Mouse (Mus musculus) midbrain, embryonic 14.5 days (tissue): ENCODE measurements around the gene Piezo1. TPM values are rescaled to one million over a fixed set of nuclear protein-coding genes. Genes with fewer than 3 reads are reported as not detected.

ENCODE experiments used
- ATAC-seq: fragments of 200-750 bp; cut with Nextera tagmentation; 2 replicates; pipeline ENCODE4 v1.8.0; 2017; ENCODE audit warnings: moderate number of reproducible peaks, moderate library complexity; ENCODE audit not compliant: low FRiP score, low TSS enrichment
- DNase-seq: peaks from one replicate; pipeline ENCODE4 v3.0.0-alpha.2; 2015
- H3K27ac ChIP-seq: fragments of 300-500 bp; sonication (generic); replicated peaks from 2 replicates; pipeline ENCODE4 v1.5.1; 2014; ENCODE audit warnings: mild to moderate bottlenecking, low read depth, low read length, moderate library complexity
- H3K27me3 ChIP-seq: fragments of 300-500 bp; sonication (generic); 2 replicates; pipeline ENCODE4 v1.6.1; 2014; ENCODE audit warnings: low read length, control low read depth, mixed read lengths; ENCODE audit not compliant: control insufficient read depth, insufficient read depth
- H3K36me3 ChIP-seq: fragments of 300-500 bp; sonication (generic); 2 replicates; pipeline ENCODE4 v1.6.1; 2014; ENCODE audit warnings: low read length, control low read depth; ENCODE audit not compliant: control insufficient read depth, insufficient read depth
- H3K4me1 ChIP-seq: fragments of 300-500 bp; sonication (generic); 2 replicates; pipeline ENCODE4 v1.6.1; 2014; ENCODE audit warnings: mild to moderate bottlenecking, antibody characterized with exemption, low read length, control low read depth; ENCODE audit not compliant: control insufficient read depth, insufficient read depth
- H3K4me2 ChIP-seq: fragments of 300-500 bp; sonication (generic); 2 replicates; pipeline ENCODE4 v1.6.1; 2014; ENCODE audit warnings: mild to moderate bottlenecking, low read length, moderate library complexity
- H3K4me3 ChIP-seq: fragments of 300-500 bp; sonication (generic); replicated peaks from 2 replicates; pipeline ENCODE4 v1.5.1; 2014; ENCODE audit warnings: low read depth, low read length
- H3K9ac ChIP-seq: fragments of 300-500 bp; sonication (generic); replicated peaks from 2 replicates; pipeline ENCODE4 v1.6.1; 2014; ENCODE audit warnings: mild to moderate bottlenecking, low read length, moderate library complexity
- H3K9me3 ChIP-seq: fragments of 300-500 bp; sonication (generic); 2 replicates; pipeline ENCODE4 v1.6.1; 2016; ENCODE audit warnings: low read length, control low read depth, mixed read lengths; ENCODE audit not compliant: control insufficient read depth
- WGBS: fragments of 180-500 bp; shearing (Covaris S2); extraction: QIAGEN DNeasy Blood & Tissue Kit; methylation state at CpG from one replicate; pipeline ENCODE4 v1.1.7; 2014; 5-methylcytosine and 5-hydroxymethylcytosine counted together
- polyA plus RNA-seq: library from polyadenylated mRNA; unstranded; fragments of >200 nt; fragmentation: Nextera tagmentation; extraction: Ambion mirVana; gene quantifications from 2 replicates; pipeline ENCODE4 v1.2.1, GENCODE M21; 2014

Piezo1 gene
- polyA plus RNA-seq, 1 experiment from 2014 or later: 4.6 TPM

GRCm38 (mm10) chr8:122556030-122557009 is 5.2 kb upstream of the Piezo1 start:
- ATAC-seq (no peak), DNase-seq (no peak)
- peaks cover under 1% of the 10 kb centered on the region; the same call in 1 of the 2 replicates for H3K4me1 ChIP-seq
- WGBS: 63% methylated on average over 12 of the region's 12 CpGs
- no peak overlapping the region for H3K27ac ChIP-seq
- no peak overlapping the region for H3K9ac ChIP-seq
- no peak overlapping the region for H3K4me2 ChIP-seq
- no peaks in the 10 kb centered on the region for H3K9me3 ChIP-seq
- peaks cover 6% of the 10 kb centered on the region for H3K27me3 ChIP-seq
- H3K36me3 ChIP-seq: no peaks in the 10 kb centered on the region
- H3K4me3 ChIP-seq: no peak overlapping the region

GRCm38 (mm10) chr8:122554786-122555185 is 3.7 kb upstream of the Piezo1 start:
- no peak for DNase-seq
- no peak overlapping the region for H3K4me3 ChIP-seq
- 81% methylated on average over 6 of the region's 6 CpGs for WGBS

DNA sequence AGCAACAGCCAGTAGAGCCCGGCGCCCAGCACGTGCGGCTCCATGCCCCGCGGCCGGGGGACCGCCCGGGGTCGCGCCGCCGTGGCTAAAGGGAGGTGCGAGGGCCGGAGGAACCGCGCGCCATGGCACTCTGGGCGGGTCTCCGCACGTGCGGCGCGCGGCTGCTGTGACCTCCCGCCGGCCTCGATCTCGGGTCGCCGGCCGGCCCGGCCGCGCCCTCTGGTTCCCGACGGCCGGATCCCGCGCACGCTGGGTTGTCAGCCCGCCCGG is 199 bp downstream of the Piezo1 start:
- H3K27ac ChIP-seq: no peak overlapping the region
- no peak for ATAC-seq

More at GRCm38 (mm10) chr8:122554786-122555185, 3.7 kb upstream of the Piezo1 start:
- Histone ChIP-seq H3K27me3 (peaks cover 21% of the 10 kb centered on the region), H3K36me3 (no peaks in the 10 kb centered on the region), H3K9ac (no peak overlapping the region), H3K4me2 (no peak overlapping the region), H3K4me1 (peaks cover 7% of the 10 kb centered on the region; the same call in 1 of the 2 replicates), H3K27ac (no peak overlapping the region), H3K9me3 (no peaks in the 10 kb centered on the region)
- ATAC-seq: no peak

GRCm38 (mm10) chr8:122550234-122550994 is 715 bp downstream of the Piezo1 start:
- H3K36me3 ChIP-seq: no peaks in the 10 kb centered on the region
- no peak overlapping the region for H3K27ac ChIP-seq
- peak overlapping the region; percentile 45 for H3K4me3 ChIP-seq
- H3K9ac ChIP-seq: peak overlapping the region; percentile 49
- ATAC-seq (no peak), DNase-seq (peak; percentile 62)
- peak overlapping the region; percentile 80 for H3K4me2 ChIP-seq
- peaks cover 7% of the 10 kb centered on the region; the same call in 1 of the 2 replicates for H3K4me1 ChIP-seq
- H3K27me3 ChIP-seq: peaks cover 26% of the 10 kb centered on the region
- 4% methylated on average over 50 of the region's 52 CpGs for WGBS
- no peaks in the 10 kb centered on the region for H3K9me3 ChIP-seq

More for the DNA sequence above, 199 bp downstream of the Piezo1 start:
- DNase-seq: no peak
- under 1% methylated on average over 43 of the region's 43 CpGs for WGBS
- H3K4me2 ChIP-seq: peak overlapping the region; percentile 80
- H3K9ac ChIP-seq: peak overlapping the region; percentile 49
- H3K4me3 ChIP-seq: peak overlapping the region; percentile 45
- H3K9me3 ChIP-seq: no peaks in the 10 kb centered on the region
- peaks cover 7% of the 10 kb centered on the region; the same call in 1 of the 2 replicates for H3K4me1 ChIP-seq
- no peaks in the 10 kb centered on the region for H3K36me3 ChIP-seq
- H3K27me3 ChIP-seq: peaks cover 26% of the 10 kb centered on the region

GRCm38 (mm10) chr8:122548891-122549439 is 2.2 kb downstream of the Piezo1 start:
- no peak for ATAC-seq
- H3K4me2 ChIP-seq: no peak overlapping the region
- 85% methylated on average over 3 of the region's 3 CpGs for WGBS

DNA sequence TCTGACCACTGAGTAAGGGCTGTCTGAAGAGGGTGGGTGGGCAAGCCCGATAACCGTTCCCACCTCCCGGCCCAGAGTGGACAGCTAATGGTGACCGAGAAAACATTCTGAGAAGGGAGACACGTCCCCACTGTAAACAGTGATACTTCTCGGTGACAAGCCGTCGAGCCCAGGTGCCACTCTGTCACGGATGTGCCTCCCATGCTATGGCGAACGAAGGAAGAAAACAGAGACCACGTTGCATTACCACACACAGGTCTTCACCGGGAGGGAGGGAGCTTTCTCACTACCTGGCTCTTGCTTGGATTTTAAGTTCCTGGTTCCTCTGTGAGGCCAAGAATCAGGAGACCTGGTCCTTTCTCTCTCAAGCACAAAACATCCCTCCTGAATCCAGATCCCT is 2.8 kb downstream of the Piezo1 start:
- ATAC-seq (no peak), DNase-seq (no peak)
- Histone ChIP-seq H3K36me3 (no peaks in the 10 kb centered on the region), H3K9ac (no peak overlapping the region), H3K27ac (no peak overlapping the region), H3K9me3 (no peaks in the 10 kb centered on the region), H3K4me2 (no peak overlapping the region), H3K4me1 (peaks cover 7% of the 10 kb centered on the region; the same call in 1 of the 2 replicates), H3K27me3 (peaks cover 26% of the 10 kb centered on the region), H3K4me3 (no peak overlapping the region)
- WGBS: 73% methylated on average over 13 of the region's 13 CpGs

More at GRCm38 (mm10) chr8:122548891-122549439, 2.2 kb downstream of the Piezo1 start:
- no peak overlapping the region for H3K4me3 ChIP-seq
- H3K27me3 ChIP-seq: peaks cover 26% of the 10 kb centered on the region
- no peak overlapping the region for H3K9ac ChIP-seq
- peaks cover 7% of the 10 kb centered on the region; the same call in 1 of the 2 replicates for H3K4me1 ChIP-seq
- DNase-seq: no peak
- H3K36me3 ChIP-seq: no peaks in the 10 kb centered on the region
- no peak overlapping the region for H3K27ac ChIP-seq
- no peaks in the 10 kb centered on the region for H3K9me3 ChIP-seq

DNA sequence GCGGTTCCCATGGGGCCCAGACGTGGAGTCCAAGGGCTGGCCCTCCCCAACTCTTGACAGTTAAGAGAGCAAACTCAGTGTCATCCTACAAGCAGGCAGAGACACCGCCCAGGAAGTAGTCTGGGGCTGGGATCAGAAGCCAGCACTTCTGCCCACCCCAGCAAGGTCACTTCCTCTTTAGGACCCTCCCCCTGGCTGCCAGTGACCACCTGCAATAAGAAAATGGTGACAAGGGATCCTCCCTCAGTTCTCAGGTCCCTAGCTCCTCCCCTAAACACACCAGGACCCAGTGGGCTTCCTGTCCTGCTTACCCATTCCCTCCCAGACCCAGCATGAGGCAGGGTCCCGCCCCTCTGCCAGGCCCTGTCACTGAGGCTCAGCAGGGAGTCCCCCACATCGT is 3.3 kb downstream of the Piezo1 start:
- no peak overlapping the region for H3K4me2 ChIP-seq
- DNase-seq: no peak
- ATAC-seq: no peak
- H3K9me3 ChIP-seq: no peaks in the 10 kb centered on the region
- no peak overlapping the region for H3K4me3 ChIP-seq
- no peak overlapping the region for H3K27ac ChIP-seq
- WGBS: 36% methylated on average over 5 of the region's 5 CpGs
- peaks cover 7% of the 10 kb centered on the region; the same call in 1 of the 2 replicates for H3K4me1 ChIP-seq
- H3K27me3 ChIP-seq: peaks cover 26% of the 10 kb centered on the region
- H3K9ac ChIP-seq: no peak overlapping the region
- H3K36me3 ChIP-seq: no peaks in the 10 kb centered on the region

DNA sequence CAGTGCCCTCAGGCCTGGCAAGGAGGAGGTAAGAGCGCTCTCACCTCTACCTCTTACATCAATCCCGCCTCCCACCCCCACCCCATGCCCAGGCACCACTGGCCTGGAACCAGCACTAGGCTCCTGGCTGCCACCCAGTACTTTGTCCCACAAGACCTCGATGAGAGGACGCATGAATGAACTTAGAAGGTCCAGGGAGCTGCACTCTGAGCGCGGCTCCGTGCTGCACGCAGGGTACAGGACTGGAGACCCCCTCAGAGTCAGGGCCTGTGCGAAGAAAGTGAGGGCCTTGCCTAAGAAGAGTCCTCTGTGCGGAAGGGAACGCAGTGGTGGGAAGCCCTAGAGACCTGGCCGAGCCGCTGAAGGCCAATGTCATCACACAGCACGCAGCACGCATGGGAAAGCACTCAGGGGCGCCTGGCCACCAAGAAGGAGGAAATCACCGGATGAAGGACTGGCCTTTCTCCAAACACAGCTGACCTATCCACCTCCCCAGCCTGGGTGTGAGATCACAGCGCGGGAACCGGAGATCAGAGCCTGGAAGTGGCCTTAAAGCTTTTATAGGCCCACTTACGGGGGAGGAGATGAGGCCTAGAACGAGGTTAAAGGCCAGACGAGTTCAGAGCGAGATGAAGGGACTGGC is 4.2 kb downstream of the Piezo1 start:
- peaks cover 26% of the 10 kb centered on the region for H3K27me3 ChIP-seq
- H3K36me3 ChIP-seq: no peaks in the 10 kb centered on the region
- WGBS: 79% methylated on average over 24 of the region's 24 CpGs
- DNase-seq: no peak
- no peaks in the 10 kb centered on the region for H3K9me3 ChIP-seq
- no peak overlapping the region for H3K27ac ChIP-seq
- ATAC-seq: no peak
- no peak overlapping the region for H3K4me2 ChIP-seq
- H3K9ac ChIP-seq: no peak overlapping the region
- H3K4me3 ChIP-seq: no peak overlapping the region
- H3K4me1 ChIP-seq: peaks cover 7% of the 10 kb centered on the region; the same call in 1 of the 2 replicates
